Mouse (Mus musculus): Measurements from ENCODE around the gene Th. TPM values are rescaled to one million over a fixed set of nuclear protein-coding genes. Genes with fewer than 3 reads are reported as not detected.

Th gene
- total RNA-seq, 1 experiment = 0.80 TPM

DNA sequence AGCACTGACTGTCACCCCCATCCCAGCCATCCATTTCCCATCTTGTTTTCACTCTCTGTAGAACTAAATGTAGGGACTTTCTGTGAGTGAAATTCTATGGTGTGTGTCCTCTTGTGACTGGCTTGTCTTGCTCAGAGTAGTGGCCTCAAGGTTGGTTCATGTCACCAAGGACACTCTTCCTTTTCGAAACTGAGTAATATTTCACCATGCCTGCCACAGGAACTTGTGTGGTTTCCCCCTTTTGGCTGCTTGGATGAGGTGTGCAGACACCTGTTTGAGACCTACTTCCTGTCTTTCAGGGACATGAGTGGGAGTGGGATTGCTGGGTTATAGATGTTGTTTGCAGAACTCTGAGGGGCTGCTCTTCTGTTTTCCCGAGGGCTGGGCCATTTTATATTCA, 20.8 kb downstream of the Th start:
- H3K27ac ChIP-seq (ENCODE audit: insufficient read depth, low read depth, low read length, poor library complexity, severe bottlenecking) = no peak overlapping the region
- no peaks in the 10 kb centered on the region for H3K36me3 ChIP-seq (ENCODE audit: control insufficient read depth, insufficient read depth, low read length, poor library complexity, severe bottlenecking)
- in situ Hi-C loops (cut with MboI; ENCODE audit: low sequenced_read_pairs in 2 of 2, unreplicated experiment in 2 of 2) = no loop called here
- H3K4me1 ChIP-seq (ENCODE audit: control insufficient read depth in 2 of 2, insufficient read depth in 2 of 2, low read length in 2 of 2, poor library complexity in 1 of 2) = no peaks in the 10 kb centered on the region
- H3K9ac ChIP-seq (ENCODE audit: insufficient read depth, low read depth, low read length, poor library complexity, severe bottlenecking) = no peak overlapping the region
- TF ChIP-seq HCFC1 (IDR thresholded peaks at IDR 0.05; ENCODE audit: borderline replicate concordance, insufficient read depth, low read length) = no peak
- TF ChIP-seq ZNF384 (IDR thresholded peaks at IDR 0.05; ENCODE audit: low read depth, low read length) = no peak
- no peak for TF ChIP-seq MAFK (IDR thresholded peaks at IDR 0.05; ENCODE audit: insufficient read depth, low read depth, low read length)
- no peak for TF ChIP-seq ZC3H11A (IDR thresholded peaks at IDR 0.05; ENCODE audit: borderline replicate concordance, low read depth, low read length)
- no peak for TF ChIP-seq CHD2 (IDR thresholded peaks at IDR 0.05; ENCODE audit: low read depth, low read length)
- H3K9me3 ChIP-seq (ENCODE audit: control insufficient read depth, insufficient read depth, low read depth, low read length) = no peaks in the 10 kb centered on the region
- no peak overlapping the region for H3K4me3 ChIP-seq (ENCODE audit: insufficient read depth in 1 of 2, low read depth in 1 of 2, low read length in 2 of 2, poor library complexity in 1 of 2, severe bottlenecking in 1 of 2)
- no peak for DNase-seq (ENCODE audit: low read depth, low spot score)

DNA sequence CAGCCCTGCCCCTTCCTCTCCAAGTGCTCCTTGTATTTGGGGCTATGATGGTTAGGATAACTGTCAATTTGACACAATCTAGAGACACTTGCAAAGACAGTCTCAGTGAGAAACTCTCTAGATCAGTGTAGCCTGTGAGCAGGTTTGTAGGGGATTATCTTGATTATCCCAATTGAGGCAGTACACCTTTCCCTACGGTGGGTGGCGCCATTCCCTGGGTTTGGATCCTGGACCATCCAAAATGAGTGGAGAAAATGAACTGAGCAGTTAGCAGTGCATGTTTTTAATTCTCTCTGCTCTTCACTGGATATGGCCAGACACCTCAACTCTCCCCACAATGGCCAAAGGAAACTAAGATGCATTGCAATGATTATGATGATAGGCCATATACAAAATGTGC, 21.3 kb downstream of the Th start:
- Histone ChIP-seq H3K4me3 (ENCODE audit: insufficient read depth in 1 of 2, low read depth in 1 of 2, low read length in 2 of 2, poor library complexity in 1 of 2, severe bottlenecking in 1 of 2) (no peak overlapping the region), H3K36me3 (ENCODE audit: control insufficient read depth, insufficient read depth, low read length, poor library complexity, severe bottlenecking) (no peaks in the 10 kb centered on the region), H3K9ac (ENCODE audit: insufficient read depth, low read depth, low read length, poor library complexity, severe bottlenecking) (no peak overlapping the region), H3K27ac (ENCODE audit: insufficient read depth, low read depth, low read length, poor library complexity, severe bottlenecking) (no peak overlapping the region), H3K4me1 (ENCODE audit: control insufficient read depth in 2 of 2, insufficient read depth in 2 of 2, low read length in 2 of 2, poor library complexity in 1 of 2) (no peaks in the 10 kb centered on the region), H3K9me3 (ENCODE audit: control insufficient read depth, insufficient read depth, low read depth, low read length) (no peaks in the 10 kb centered on the region)
- DNase-seq (ENCODE audit: low read depth, low spot score) = no peak
- in situ Hi-C loops (cut with MboI; ENCODE audit: low sequenced_read_pairs in 2 of 2, unreplicated experiment in 2 of 2) = loop anchor here in 1 of 2 experiments (10.0 kb wide), 1 partner anchor 175 kb away; no protein-coding TSS in a partner anchor
- TF ChIP-seq ZNF384 (IDR thresholded peaks at IDR 0.05; ENCODE audit: low read depth, low read length) (no peak), HCFC1 (IDR thresholded peaks at IDR 0.05; ENCODE audit: borderline replicate concordance, insufficient read depth, low read length) (no peak), CHD2 (IDR thresholded peaks at IDR 0.05; ENCODE audit: low read depth, low read length) (no peak), MAFK (IDR thresholded peaks at IDR 0.05; ENCODE audit: insufficient read depth, low read depth, low read length) (no peak), ZC3H11A (IDR thresholded peaks at IDR 0.05; ENCODE audit: borderline replicate concordance, low read depth, low read length) (no peak)

DNA sequence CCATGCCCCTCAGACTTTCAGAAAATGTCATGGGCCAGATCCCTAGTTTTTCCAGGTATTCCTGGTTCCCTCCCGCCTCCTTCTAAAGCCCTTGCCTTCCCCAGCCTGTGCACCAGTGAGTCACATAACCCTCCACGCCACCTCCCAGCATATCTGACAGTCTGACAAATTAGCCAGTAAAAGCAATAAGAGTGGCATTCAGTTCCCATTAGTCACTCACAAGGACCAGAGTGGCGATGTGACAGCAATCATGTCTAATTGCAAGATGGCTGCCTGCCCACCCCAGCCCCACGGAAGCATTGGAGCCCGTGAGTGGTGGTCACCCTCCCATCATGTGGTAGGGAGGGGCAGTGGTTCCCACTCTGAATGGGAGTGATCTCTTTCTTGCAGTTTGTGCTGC, 25.3 kb downstream of the Th start:
- no peak overlapping the region for H3K4me3 ChIP-seq (ENCODE audit: insufficient read depth in 1 of 2, low read depth in 1 of 2, low read length in 2 of 2, poor library complexity in 1 of 2, severe bottlenecking in 1 of 2)
- no peak for DNase-seq (ENCODE audit: low read depth, low spot score)
- TF ChIP-seq ZNF384 (IDR thresholded peaks at IDR 0.05; ENCODE audit: low read depth, low read length) = no peak
- TF ChIP-seq MAFK (IDR thresholded peaks at IDR 0.05; ENCODE audit: insufficient read depth, low read depth, low read length) = no peak
- TF ChIP-seq HCFC1 (IDR thresholded peaks at IDR 0.05; ENCODE audit: borderline replicate concordance, insufficient read depth, low read length) = no peak
- no peak for TF ChIP-seq CHD2 (IDR thresholded peaks at IDR 0.05; ENCODE audit: low read depth, low read length)
- TF ChIP-seq ZC3H11A (IDR thresholded peaks at IDR 0.05; ENCODE audit: borderline replicate concordance, low read depth, low read length) = no peak
- H3K9ac ChIP-seq (ENCODE audit: insufficient read depth, low read depth, low read length, poor library complexity, severe bottlenecking) = no peak overlapping the region
- no peak overlapping the region for H3K27ac ChIP-seq (ENCODE audit: insufficient read depth, low read depth, low read length, poor library complexity, severe bottlenecking)
- H3K4me1 ChIP-seq (ENCODE audit: control insufficient read depth in 2 of 2, insufficient read depth in 2 of 2, low read length in 2 of 2, poor library complexity in 1 of 2) = peaks cover 0 to 3% of the 10 kb centered on the region in 2 experiments; a peak in 1 of 4 replicates
- in situ Hi-C loops (cut with MboI; ENCODE audit: low sequenced_read_pairs in 2 of 2, unreplicated experiment in 2 of 2) = loop anchor here in 1 of 2 experiments (10.0 kb wide), 1 partner anchor 179 kb away; no protein-coding TSS in a partner anchor
- H3K9me3 ChIP-seq (ENCODE audit: control insufficient read depth, insufficient read depth, low read depth, low read length) = no peaks in the 10 kb centered on the region
- H3K36me3 ChIP-seq (ENCODE audit: control insufficient read depth, insufficient read depth, low read length, poor library complexity, severe bottlenecking) = no peaks in the 10 kb centered on the region

DNA sequence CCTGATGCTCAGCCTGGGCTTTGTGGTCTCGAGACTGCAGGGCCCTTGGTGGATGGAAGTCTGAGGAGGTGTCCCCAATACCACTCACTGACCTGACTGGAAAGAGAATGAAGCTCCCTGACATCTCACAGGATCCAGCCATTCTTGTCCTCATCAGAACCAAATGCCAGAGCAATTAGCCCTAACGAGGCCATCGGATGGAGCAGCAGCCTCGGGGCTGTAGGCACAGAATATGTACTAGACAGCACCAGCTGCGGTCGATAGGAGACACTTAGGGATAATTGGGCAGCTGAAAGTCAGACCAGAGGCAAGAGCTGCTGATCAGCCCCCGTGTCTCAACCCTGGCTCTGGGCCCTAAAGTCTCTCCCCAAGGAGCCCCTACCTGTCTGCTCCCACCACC, 26.6 kb downstream of the Th start:
- in situ Hi-C loops (cut with MboI; ENCODE audit: low sequenced_read_pairs in 2 of 2, unreplicated experiment in 2 of 2) = loop anchor here in 1 of 2 experiments (10.0 kb wide), 1 partner anchor 180 kb away; no protein-coding TSS in a partner anchor
- Histone ChIP-seq H3K9me3 (ENCODE audit: control insufficient read depth, insufficient read depth, low read depth, low read length) (no peaks in the 10 kb centered on the region), H3K27ac (ENCODE audit: insufficient read depth, low read depth, low read length, poor library complexity, severe bottlenecking) (no peak overlapping the region), H3K9ac (ENCODE audit: insufficient read depth, low read depth, low read length, poor library complexity, severe bottlenecking) (no peak overlapping the region), H3K4me3 (ENCODE audit: insufficient read depth in 1 of 2, low read depth in 1 of 2, low read length in 2 of 2, poor library complexity in 1 of 2, severe bottlenecking in 1 of 2) (no peak overlapping the region), H3K4me1 (ENCODE audit: control insufficient read depth in 2 of 2, insufficient read depth in 2 of 2, low read length in 2 of 2, poor library complexity in 1 of 2) (peaks cover 0 to 3% of the 10 kb centered on the region in 2 experiments; a peak in 1 of 4 replicates), H3K36me3 (ENCODE audit: control insufficient read depth, insufficient read depth, low read length, poor library complexity, severe bottlenecking) (no peaks in the 10 kb centered on the region)
- TF ChIP-seq ZC3H11A (IDR thresholded peaks at IDR 0.05; ENCODE audit: borderline replicate concordance, low read depth, low read length) (no peak), HCFC1 (IDR thresholded peaks at IDR 0.05; ENCODE audit: borderline replicate concordance, insufficient read depth, low read length) (no peak), MAFK (IDR thresholded peaks at IDR 0.05; ENCODE audit: insufficient read depth, low read depth, low read length) (no peak), CHD2 (IDR thresholded peaks at IDR 0.05; ENCODE audit: low read depth, low read length) (no peak), ZNF384 (IDR thresholded peaks at IDR 0.05; ENCODE audit: low read depth, low read length) (no peak)
- DNase-seq (ENCODE audit: low read depth, low spot score) = no peak

Measured in ES-E14 (cell line).